ENCODE assay signal across 27 mouse cellular contexts in genomic region chr7:6793811-6794210, GRCm38 (mm10).
"Had no signal": no experiment of that assay in that cellular context is flagged by ENCODE, and none has a peak within 500 bp of the region (broad histone marks: within the 10 kb centered on the region; RNA-seq: fewer than 3 reads in every experiment).

No protein-coding gene starts in this region.

- H3K36me3 ChIP-seq: embryonic facial prominence, embryonic 10.5 days; embryonic facial prominence, embryonic 12.5 days; embryonic facial prominence, embryonic 13.5 days; embryonic facial prominence, embryonic 15.5 days; forebrain, embryonic 10.5 days; forebrain, embryonic 12.5 days; forebrain, embryonic 15.5 days had no signal

- H3K27ac ChIP-seq: embryonic facial prominence, embryonic 10.5 days; embryonic facial prominence, embryonic 12.5 days; embryonic facial prominence, embryonic 13.5 days; forebrain, embryonic 10.5 days; forebrain, embryonic 12.5 days; forebrain, embryonic 13.5 days; forebrain, embryonic 15.5 days; gastrocnemius, adult 2 months; heart, adult 2 months had no signal

- H3K27me3 ChIP-seq: embryonic facial prominence, embryonic 12.5 days; embryonic facial prominence, embryonic 13.5 days; embryonic facial prominence, embryonic 15.5 days; forebrain, embryonic 12.5 days; forebrain, embryonic 13.5 days; forebrain, embryonic 15.5 days had no signal

- H3K9me3 ChIP-seq: embryonic facial prominence, embryonic 12.5 days; embryonic facial prominence, embryonic 13.5 days; embryonic facial prominence, embryonic 15.5 days; forebrain, embryonic 12.5 days; forebrain, embryonic 13.5 days; forebrain, embryonic 15.5 days had no signal

- ATAC-seq: forebrain, embryonic 13.5 days; forebrain, embryonic 14.5 days; forebrain, embryonic 15.5 days; forebrain, embryonic 16.5 days; forebrain, postnatal 0 days had no signal

- DNase-seq: cerebellum, adult 9-10 months; cerebellum, adult 9-11 months; cerebellum, postnatal 10 days; cerebellum, postnatal 14 days; cerebellum, postnatal 25 days; cerebellum, postnatal 36 days; embryo, embryonic 11 days; forebrain, postnatal 0 days; gastrocnemius, adult 2 months; gastrocnemius, postnatal 10 days; gastrocnemius, postnatal 14 days; gastrocnemius, postnatal 25 days; gastrocnemius, postnatal 36 days; heart, adult 11 months; heart, adult 18-20 months; heart, adult 2 months had no signal

- H3K4me2 ChIP-seq: embryonic facial prominence, embryonic 12.5 days; embryonic facial prominence, embryonic 13.5 days; embryonic facial prominence, embryonic 15.5 days; forebrain, embryonic 12.5 days; forebrain, embryonic 13.5 days; forebrain, embryonic 15.5 days had no signal

- H3K9ac ChIP-seq: embryonic facial prominence, embryonic 12.5 days; embryonic facial prominence, embryonic 13.5 days; embryonic facial prominence, embryonic 15.5 days; forebrain, embryonic 12.5 days; forebrain, embryonic 13.5 days; forebrain, embryonic 15.5 days; forebrain, postnatal 0 days had no signal

- H3K4me3 ChIP-seq: embryonic facial prominence, embryonic 10.5 days; embryonic facial prominence, embryonic 12.5 days; embryonic facial prominence, embryonic 13.5 days; embryonic facial prominence, embryonic 15.5 days; erythroblast, embryonic 14.5 days; forebrain, embryonic 10.5 days; forebrain, embryonic 12.5 days; forebrain, embryonic 13.5 days; forebrain, embryonic 15.5 days; gastrocnemius, adult 2 months; heart, adult 2 months had no signal

- H3K4me1 ChIP-seq: forebrain, embryonic 12.5 days; forebrain, embryonic 13.5 days; forebrain, embryonic 15.5 days had no signal
